Mouse (Mus musculus): ENCODE data around the gene Wfdc1. TPM values are rescaled to one million over a fixed set of nuclear protein-coding genes. Genes with fewer than 3 reads are reported as not detected.

Gene Wfdc1
- polyA plus RNA-seq (2015; fragmentation: Nextera tagmentation; extraction: Ambion mirVana), result 3.6 and 4.4 TPM in 2 replicates

DNA sequence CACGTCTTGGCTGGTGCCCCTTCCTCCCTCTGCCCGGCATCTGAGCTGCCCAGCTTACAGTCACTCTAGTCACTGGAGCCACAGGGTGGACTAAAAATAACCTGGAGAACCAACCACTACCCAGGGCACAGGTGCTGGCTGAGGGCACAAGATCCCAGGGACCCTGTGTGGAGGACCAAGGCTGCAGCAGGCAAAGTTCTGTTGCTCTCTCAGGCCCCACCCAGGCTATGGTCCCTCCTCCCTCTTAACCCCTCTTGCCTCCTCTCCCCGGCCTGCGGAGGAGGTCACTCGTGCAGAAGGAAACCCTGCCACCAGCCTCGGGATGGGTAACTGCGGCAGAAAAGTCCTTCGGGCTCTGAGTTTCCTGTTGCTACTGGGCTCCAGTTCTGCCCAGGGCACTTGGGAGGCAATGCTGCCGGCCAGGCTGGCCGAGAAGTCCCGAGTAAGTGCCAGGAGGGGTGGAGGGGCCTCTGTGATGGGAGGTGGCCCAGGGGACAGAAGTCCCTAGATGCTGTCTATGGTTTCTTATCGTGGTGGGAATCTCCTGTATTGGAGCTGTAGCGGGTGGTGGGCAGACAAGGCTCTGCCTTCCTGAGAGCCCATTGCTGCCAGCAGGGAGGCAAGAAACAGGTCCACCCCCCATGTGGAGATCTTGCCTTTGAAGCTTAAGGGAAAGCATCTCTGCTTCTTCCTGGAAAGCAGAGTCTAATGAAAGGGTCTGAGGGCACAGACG is at the start of gene Wfdc1:
Gene Wfdc1 (plus strand): TSS at position 147 of the 733 bp plus-strand sequence.
- Histone ChIP-seq H3K27me3 (replicated peaks) (no peaks in the 10 kb centered on the region), H3K27ac (replicated peaks) (no peak within 1 kb of the TSS; the same call in 1 of the 2 replicates), H3K4me1 (peaks cover 46% of the 10 kb centered on the region), H3K9me3 (no peaks in the 10 kb centered on the region), H3K4me2 (peak within 1 kb of the TSS; percentile 56), H3K36me3 (no peaks in the 10 kb centered on the region), H3K9ac (peak within 1 kb of the TSS; percentile 69), H3K4me3 (peak within 1 kb of the TSS; percentile 32)
- WGBS, result 16% methylated on average over 14 of the region's 14 CpGs
- no peak for ATAC-seq (ENCODE audit: extremely low read depth, insufficient number of reproducible peaks, low FRiP score, low TSS enrichment)

DNA sequence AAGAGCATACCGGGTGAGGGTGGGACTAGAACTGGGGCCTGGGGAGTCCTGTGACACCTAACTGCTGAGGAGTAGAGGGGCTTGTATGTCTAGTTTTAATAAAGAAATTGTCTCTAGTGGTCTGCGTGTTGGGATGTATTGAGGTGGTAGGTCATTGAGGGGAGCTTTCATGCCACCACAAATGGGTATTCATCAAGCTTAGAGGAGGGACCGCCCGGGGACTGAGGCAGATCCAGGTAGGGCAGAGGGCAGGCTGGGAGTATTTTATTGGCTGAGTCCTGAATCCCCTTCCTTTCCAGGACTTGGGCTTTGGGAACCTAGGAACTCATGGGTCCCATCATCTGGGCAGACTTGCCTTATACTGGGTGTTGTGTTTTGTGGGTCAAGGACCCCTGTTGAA is 49.4 kb upstream of the Wfdc1 start:
- no peak for ATAC-seq (ENCODE audit: extremely low read depth, insufficient number of reproducible peaks, low FRiP score, low TSS enrichment)
- no peaks in the 10 kb centered on the region for H3K36me3 ChIP-seq
- H3K4me2 ChIP-seq, result no peak overlapping the region
- H3K9ac ChIP-seq, result no peak overlapping the region
- H3K27me3 ChIP-seq (replicated peaks), result peaks cover 29% of the 10 kb centered on the region
- no peak overlapping the region for H3K4me3 ChIP-seq
- peaks cover 9% of the 10 kb centered on the region for H3K4me1 ChIP-seq
- WGBS, result 88% methylated on average over 4 of the region's 4 CpGs
- no peak overlapping the region for H3K27ac ChIP-seq (replicated peaks)
- no peaks in the 10 kb centered on the region for H3K9me3 ChIP-seq

DNA sequence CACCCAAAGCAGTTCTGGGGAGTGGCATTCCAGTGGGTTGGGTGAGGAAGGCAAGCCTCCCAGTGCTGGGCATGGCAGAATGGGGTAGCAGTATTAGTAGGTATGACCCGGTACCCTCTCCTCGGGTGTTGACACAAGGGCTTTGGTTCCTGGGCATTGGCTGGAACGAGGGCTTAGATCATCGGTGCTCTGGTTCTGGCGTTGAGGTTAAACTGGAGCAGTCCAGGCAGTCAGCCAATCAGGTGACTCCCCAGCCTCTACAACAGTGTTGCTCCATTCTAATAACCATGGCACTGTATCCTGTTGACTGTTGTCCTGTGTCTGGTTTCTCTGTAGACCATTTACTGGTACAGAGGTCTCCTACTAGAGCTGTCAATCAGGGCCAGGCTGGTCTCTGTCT is 48.6 kb upstream of the Wfdc1 start:
- Histone ChIP-seq H3K27me3 (replicated peaks) (peaks cover 24% of the 10 kb centered on the region), H3K9me3 (no peaks in the 10 kb centered on the region), H3K27ac (replicated peaks) (no peak overlapping the region), H3K9ac (no peak overlapping the region), H3K4me3 (no peak overlapping the region), H3K4me2 (no peak overlapping the region), H3K4me1 (peaks cover 9% of the 10 kb centered on the region), H3K36me3 (no peaks in the 10 kb centered on the region)
- 80% methylated on average over 5 of the region's 5 CpGs for WGBS
- no peak for ATAC-seq (ENCODE audit: extremely low read depth, insufficient number of reproducible peaks, low FRiP score, low TSS enrichment)

DNA sequence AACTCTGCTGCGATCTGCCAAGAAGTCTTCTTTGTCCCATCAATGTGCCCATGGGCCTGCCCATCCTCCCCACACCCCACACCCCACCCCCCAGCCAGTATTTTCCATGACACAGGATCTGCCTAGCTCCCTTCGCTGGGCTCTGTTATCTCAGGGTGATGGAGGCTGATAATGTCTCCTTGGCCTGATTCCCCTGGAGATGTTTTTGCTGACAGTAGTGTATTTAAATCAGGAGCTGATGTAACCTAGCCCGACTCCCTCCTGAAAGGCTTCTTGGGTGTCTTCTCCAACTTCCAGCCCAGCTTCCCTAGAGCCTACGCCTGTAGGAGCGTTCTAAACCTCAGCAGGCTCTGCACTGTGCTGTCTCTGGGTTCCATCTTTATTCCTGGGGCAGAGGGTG is 47.3 kb upstream of the Wfdc1 start:
- Histone ChIP-seq H3K9me3 (no peaks in the 10 kb centered on the region), H3K4me1 (peaks cover 9% of the 10 kb centered on the region), H3K27ac (replicated peaks) (no peak overlapping the region), H3K4me3 (no peak overlapping the region), H3K27me3 (replicated peaks) (peaks cover 19% of the 10 kb centered on the region), H3K36me3 (no peaks in the 10 kb centered on the region), H3K4me2 (no peak overlapping the region), H3K9ac (no peak overlapping the region)
- no peak for ATAC-seq (ENCODE audit: extremely low read depth, insufficient number of reproducible peaks, low FRiP score, low TSS enrichment)
- 48% methylated on average over 5 of the region's 5 CpGs for WGBS

DNA sequence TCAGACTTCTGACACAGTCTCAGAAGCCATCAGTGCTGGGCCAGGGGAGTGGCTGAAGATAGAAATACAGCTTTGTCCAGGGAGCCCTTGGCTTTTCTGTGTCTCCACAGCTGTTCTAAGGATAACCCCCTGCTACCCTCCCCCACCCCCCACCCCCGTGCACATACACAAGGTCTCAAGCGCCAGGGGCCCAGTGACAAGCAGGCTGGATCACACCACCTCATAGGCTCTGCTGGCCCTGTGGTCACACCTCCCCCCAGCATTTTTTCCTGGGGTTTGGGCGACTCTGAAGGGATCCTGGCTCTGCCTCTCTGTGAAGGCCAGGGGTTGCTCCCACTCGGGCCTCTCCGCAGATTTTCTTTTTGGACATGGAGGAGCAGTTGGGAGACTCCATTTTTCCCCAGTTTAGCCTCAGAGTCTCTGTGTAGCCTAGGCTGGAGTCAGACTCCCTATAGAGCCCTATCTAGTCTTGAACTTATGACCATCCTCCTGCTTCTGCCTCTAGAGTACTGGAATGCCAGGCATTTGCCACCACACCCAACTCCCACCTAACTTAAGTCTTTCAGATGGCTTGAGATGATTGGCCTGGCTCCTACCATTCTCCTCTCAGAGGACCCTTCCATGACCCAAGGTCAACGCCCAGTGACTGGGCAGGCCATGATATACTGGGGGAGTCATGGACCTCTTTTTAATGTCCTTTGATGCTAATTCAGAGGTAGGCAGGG is 45.9 kb upstream of the Wfdc1 start:
- Histone ChIP-seq H3K4me2 (no peak overlapping the region), H3K36me3 (no peaks in the 10 kb centered on the region), H3K9me3 (no peaks in the 10 kb centered on the region), H3K27ac (replicated peaks) (0 out of 2 replicates have a peak overlapping the region, but pooled peaks have one; percentile 32), H3K27me3 (replicated peaks) (peaks cover 20% of the 10 kb centered on the region), H3K9ac (no peak overlapping the region), H3K4me1 (peaks cover 9% of the 10 kb centered on the region), H3K4me3 (no peak overlapping the region)
- no peak for ATAC-seq (ENCODE audit: extremely low read depth, insufficient number of reproducible peaks, low FRiP score, low TSS enrichment)
- 65% methylated on average over 6 of the region's 6 CpGs for WGBS

DNA sequence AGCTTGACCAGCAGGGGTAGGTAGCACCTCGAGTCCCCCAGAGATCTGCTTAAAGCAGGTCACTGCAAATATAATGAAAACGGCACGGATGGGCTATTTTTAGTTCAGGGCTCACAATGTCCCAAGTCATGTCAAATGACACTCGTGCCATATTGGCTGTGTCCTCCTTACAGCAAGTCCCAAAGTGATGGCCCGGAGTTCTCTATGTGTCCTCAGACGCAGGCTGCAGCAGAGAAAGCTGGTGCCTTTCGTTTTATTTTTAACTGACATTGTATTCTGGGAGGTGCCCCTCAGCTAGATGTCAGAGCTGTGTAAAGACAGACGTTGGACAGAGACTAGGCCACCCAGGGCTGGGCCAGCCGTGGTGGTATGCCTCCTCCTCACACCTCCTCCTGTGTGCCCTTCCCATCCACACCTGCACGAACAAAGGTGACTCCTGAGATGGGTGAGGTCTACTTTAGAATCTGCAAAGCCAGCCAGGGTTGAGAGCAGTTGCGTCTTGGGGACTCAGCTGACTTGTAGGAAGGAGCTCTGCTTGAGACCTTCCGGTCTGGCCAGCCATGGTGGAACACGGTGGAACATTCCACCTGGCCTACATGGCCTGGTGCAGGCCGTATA is 45.2 kb upstream of the Wfdc1 start:
- ATAC-seq (ENCODE audit: extremely low read depth, insufficient number of reproducible peaks, low FRiP score, low TSS enrichment), result no peak
- Histone ChIP-seq H3K36me3 (no peaks in the 10 kb centered on the region), H3K9ac (no peak overlapping the region), H3K4me1 (peaks cover 9% of the 10 kb centered on the region), H3K9me3 (no peaks in the 10 kb centered on the region), H3K4me3 (no peak overlapping the region), H3K27ac (replicated peaks) (0 out of 2 replicates have a peak overlapping the region, but pooled peaks have one; percentile 32), H3K4me2 (no peak overlapping the region), H3K27me3 (replicated peaks) (peaks cover 19% of the 10 kb centered on the region; the same call in 1 of the 2 replicates)
- WGBS, result 57% methylated on average over 14 of the region's 14 CpGs

DNA sequence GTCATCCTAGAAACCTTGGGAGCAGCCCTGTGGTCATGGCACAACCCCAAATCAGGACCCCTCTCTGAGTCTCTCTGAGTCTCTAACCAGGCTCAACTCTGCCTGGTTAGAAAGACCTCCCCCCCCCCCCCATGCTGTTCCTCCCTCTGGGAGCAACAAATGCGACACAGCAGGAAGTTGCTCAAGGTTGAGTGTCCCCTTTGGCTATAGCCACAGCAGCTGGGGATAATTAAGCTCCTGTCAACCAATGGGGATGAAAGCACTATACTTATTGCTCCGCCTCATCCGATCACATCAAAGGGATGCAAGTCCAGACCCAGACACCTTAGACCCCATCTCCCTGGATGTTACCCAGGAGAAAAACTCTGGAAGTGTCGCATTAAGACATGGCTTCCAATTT is 43.6 kb upstream of the Wfdc1 start:
- H3K9me3 ChIP-seq, result no peaks in the 10 kb centered on the region
- WGBS, result 71% methylated on average over 4 of the region's 4 CpGs
- H3K4me1 ChIP-seq, result peaks cover 13% of the 10 kb centered on the region
- no peak for ATAC-seq (ENCODE audit: extremely low read depth, insufficient number of reproducible peaks, low FRiP score, low TSS enrichment)
- H3K27ac ChIP-seq (replicated peaks), result no peak overlapping the region
- peaks cover 19% of the 10 kb centered on the region; the same call in 1 of the 2 replicates for H3K27me3 ChIP-seq (replicated peaks)
- no peak overlapping the region for H3K9ac ChIP-seq
- no peaks in the 10 kb centered on the region for H3K36me3 ChIP-seq
- no peak overlapping the region for H3K4me3 ChIP-seq
- H3K4me2 ChIP-seq, result no peak overlapping the region

DNA sequence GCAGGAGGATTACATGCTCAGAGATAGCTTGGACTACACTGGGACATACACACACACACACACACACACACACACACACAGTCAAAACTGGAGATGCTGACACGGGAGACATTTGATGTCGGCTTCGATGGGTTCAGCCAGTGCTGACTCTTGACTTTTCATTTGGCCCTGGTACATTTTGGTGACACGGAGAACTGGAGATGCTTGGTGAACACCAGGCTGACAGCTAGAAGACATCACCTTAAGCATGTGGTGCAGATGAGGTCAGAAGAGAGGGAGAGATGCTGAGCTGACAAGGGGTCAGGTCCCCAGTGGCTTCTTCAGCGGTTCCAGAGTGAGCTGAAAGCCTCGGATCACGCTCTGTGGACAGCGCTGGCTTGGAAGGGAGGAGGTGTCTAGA is 43.1 kb upstream of the Wfdc1 start:
- 78% methylated on average over 8 of the region's 8 CpGs for WGBS

DNA sequence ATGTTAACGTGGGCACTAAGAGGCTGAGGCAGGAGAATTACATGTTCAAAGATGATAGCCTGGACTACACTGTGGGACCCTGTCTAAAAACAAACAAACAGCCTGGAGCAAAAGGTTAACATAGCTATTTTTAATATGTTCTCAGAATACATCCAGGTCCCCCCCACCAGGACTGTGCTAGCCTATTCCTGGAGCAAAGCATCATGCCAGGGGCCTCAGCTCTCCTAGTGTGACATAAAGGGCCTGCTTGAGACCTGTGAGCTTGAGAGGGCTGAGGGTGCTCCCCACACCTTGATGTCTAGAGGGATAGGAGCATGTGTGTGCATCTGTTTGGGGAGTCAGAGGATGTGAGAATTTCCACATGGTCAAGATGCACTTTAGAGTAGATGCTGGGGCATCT is 42.4 kb upstream of the Wfdc1 start:
- Histone ChIP-seq H3K27me3 (replicated peaks) (peaks cover 19% of the 10 kb centered on the region; the same call in 1 of the 2 replicates), H3K4me3 (no peak overlapping the region), H3K36me3 (no peaks in the 10 kb centered on the region), H3K4me2 (no peak overlapping the region), H3K9ac (no peak overlapping the region), H3K9me3 (no peaks in the 10 kb centered on the region), H3K27ac (replicated peaks) (no peak overlapping the region), H3K4me1 (peaks cover 17% of the 10 kb centered on the region)
- WGBS, result 66% methylated on average over 1 of the region's 1 CpGs
- ATAC-seq (ENCODE audit: extremely low read depth, insufficient number of reproducible peaks, low FRiP score, low TSS enrichment), result no peak

More for the DNA sequence above, 43.1 kb upstream of the Wfdc1 start:
- Histone ChIP-seq H3K4me1 (peaks cover 17% of the 10 kb centered on the region), H3K36me3 (no peaks in the 10 kb centered on the region), H3K27me3 (replicated peaks) (peaks cover 19% of the 10 kb centered on the region; the same call in 1 of the 2 replicates), H3K9me3 (no peaks in the 10 kb centered on the region), H3K27ac (replicated peaks) (no peak overlapping the region), H3K9ac (no peak overlapping the region), H3K4me2 (no peak overlapping the region), H3K4me3 (no peak overlapping the region)
- ATAC-seq (ENCODE audit: extremely low read depth, insufficient number of reproducible peaks, low FRiP score, low TSS enrichment), result no peak

DNA sequence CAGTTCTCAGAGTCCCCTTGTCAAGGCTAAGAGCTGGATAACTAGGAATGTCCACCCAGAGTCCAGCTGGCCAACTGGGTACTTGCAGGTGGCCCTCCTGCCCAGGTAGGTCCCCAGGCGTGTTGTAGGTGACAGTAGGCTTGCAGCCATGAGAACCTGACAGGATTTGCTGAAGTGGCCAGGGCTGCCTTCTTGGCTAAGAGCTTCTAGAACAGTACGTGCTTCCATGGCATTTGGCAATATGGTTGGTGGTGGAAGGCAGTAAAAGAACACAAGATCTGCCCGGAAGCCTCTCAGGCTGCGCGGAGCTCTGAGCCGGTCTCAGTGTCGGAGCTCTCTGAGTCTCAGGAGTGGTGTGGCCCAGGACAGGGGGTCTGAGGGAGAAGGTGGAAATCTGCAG is 41.2 kb upstream of the Wfdc1 start:
- no peaks in the 10 kb centered on the region for H3K36me3 ChIP-seq
- no peak overlapping the region for H3K4me3 ChIP-seq
- H3K27me3 ChIP-seq (replicated peaks), result peaks cover 19% of the 10 kb centered on the region; the same call in 1 of the 2 replicates
- H3K4me1 ChIP-seq, result peaks cover 17% of the 10 kb centered on the region
- WGBS, result 82% methylated on average over 7 of the region's 7 CpGs
- no peaks in the 10 kb centered on the region for H3K9me3 ChIP-seq
- H3K9ac ChIP-seq, result no peak overlapping the region
- ATAC-seq (ENCODE audit: extremely low read depth, insufficient number of reproducible peaks, low FRiP score, low TSS enrichment), result no peak
- no peak overlapping the region for H3K27ac ChIP-seq (replicated peaks)
- H3K4me2 ChIP-seq, result no peak overlapping the region

DNA sequence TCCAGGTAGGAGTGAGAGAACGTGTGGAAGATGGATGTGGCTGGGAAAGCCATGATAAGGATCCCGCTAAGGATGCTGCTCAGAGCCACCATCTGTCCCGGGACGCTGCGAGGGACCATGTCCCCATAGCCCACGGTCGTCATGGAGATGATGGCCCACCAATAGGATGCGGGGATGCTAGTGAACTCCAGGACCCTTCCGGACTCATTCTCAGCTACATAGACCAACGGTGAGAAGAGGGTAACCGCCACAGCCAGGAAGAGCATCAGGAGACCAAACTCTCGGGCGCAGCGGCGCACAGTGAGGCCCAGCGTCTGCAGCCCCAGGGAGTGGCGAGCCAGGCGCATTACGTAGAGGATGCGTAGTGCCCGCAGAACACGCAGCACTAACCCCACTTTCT is 40.4 kb upstream of the Wfdc1 start:
- WGBS, result 74% methylated on average over 22 of the region's 22 CpGs
- Histone ChIP-seq H3K4me2 (no peak overlapping the region), H3K36me3 (no peaks in the 10 kb centered on the region), H3K9ac (no peak overlapping the region), H3K27ac (replicated peaks) (no peak overlapping the region), H3K4me1 (peaks cover 12% of the 10 kb centered on the region), H3K9me3 (no peaks in the 10 kb centered on the region), H3K4me3 (no peak overlapping the region), H3K27me3 (replicated peaks) (peaks cover 23% of the 10 kb centered on the region; the same call in 1 of the 2 replicates)
- no peak for ATAC-seq (ENCODE audit: extremely low read depth, insufficient number of reproducible peaks, low FRiP score, low TSS enrichment)
